Mouse (Mus musculus) midbrain, postnatal 0 days (tissue): ENCODE data around the gene Fut7. TPM values are rescaled to one million over a fixed set of nuclear protein-coding genes. Genes with fewer than 3 reads are reported as not detected.

ENCODE experiments used
- ATAC-seq: fragments of 200-750 bp; cut with Nextera tagmentation; 2 replicates; pipeline ENCODE4 v1.8.0; 2017; ENCODE audit warnings: moderate number of reproducible peaks, mild to moderate bottlenecking, moderate TSS enrichment, moderate library complexity; ENCODE audit not compliant: low FRiP score
- DNase-seq: peaks from one replicate; pipeline ENCODE4 v3.0.0-alpha.2; 2015; ENCODE audit warnings: low spot score
- H3K27ac ChIP-seq: fragments of 300-500 bp; sonication (generic); 2 replicates; pipeline ENCODE4 v1.5.1; 2014; ENCODE audit warnings: low read depth, mild to moderate bottlenecking, low read length, mixed read lengths
- H3K27me3 ChIP-seq: fragments of 300-500 bp; sonication (generic); 2 replicates; pipeline ENCODE4 v1.6.1; 2014; ENCODE audit warnings: low read length, control low read depth, mixed read lengths; ENCODE audit not compliant: insufficient read depth
- H3K36me3 ChIP-seq: fragments of 300-500 bp; sonication (generic); 2 replicates; pipeline ENCODE4 v1.6.1; 2014; ENCODE audit warnings: low read length, control low read depth, mixed read lengths; ENCODE audit not compliant: insufficient read depth
- H3K4me1 ChIP-seq: fragments of 300-500 bp; sonication (generic); 2 replicates; pipeline ENCODE4 v1.6.1; 2014; ENCODE audit warnings: mild to moderate bottlenecking, control low read depth, antibody characterized with exemption, low read length, mixed read lengths; ENCODE audit not compliant: insufficient read depth
- H3K4me2 ChIP-seq: fragments of 300-500 bp; sonication (generic); 2 replicates; pipeline ENCODE4 v1.6.1; 2014; ENCODE audit warnings: low read depth, mild to moderate bottlenecking, low read length, mixed read lengths; ENCODE audit not compliant: poor library complexity, severe bottlenecking
- H3K4me3 ChIP-seq: fragments of 300-500 bp; sonication (generic); 2 replicates; pipeline ENCODE4 v1.5.1; 2014; ENCODE audit warnings: low read depth, mild to moderate bottlenecking, low read length, moderate library complexity
- H3K9ac ChIP-seq: fragments of 300-500 bp; sonication (generic); replicated peaks from 2 replicates; pipeline ENCODE4 v1.6.1; 2014; ENCODE audit warnings: mild to moderate bottlenecking, low read length, moderate library complexity, mixed read lengths; ENCODE audit not compliant: poor library complexity, severe bottlenecking
- H3K9me3 ChIP-seq: fragments of 300-500 bp; sonication (generic); 2 replicates; pipeline ENCODE4 v1.6.1; 2016; ENCODE audit warnings: low read length, control low read depth
- CTCF ChIP-seq: IDR thresholded peaks from 2 replicates; pipeline ENCODE4 v1.5.1; 2016; ENCODE audit warnings: antibody characterized with exemption, mild to moderate bottlenecking
- WGBS: fragments of 180-500 bp; shearing (Covaris S2); extraction: QIAGEN DNeasy Blood & Tissue Kit; methylation state at CpG from one replicate; pipeline ENCODE4 v1.1.7; 2014; 5-methylcytosine and 5-hydroxymethylcytosine counted together
- polyA plus RNA-seq: library from polyadenylated mRNA; unstranded; fragments of >200 nt; fragmentation: Nextera tagmentation; extraction: Ambion mirVana; gene quantifications from 2 replicates; pipeline ENCODE4 v1.2.1, GENCODE M21; 2015
- total RNA-seq: library from RNA; depleted of rRNA; stranded (reverse); fragments of >200 nt; gene quantifications from 2 replicates; pipeline ENCODE4 v1.2.3, GENCODE M21; 2014

The Fut7 gene
- total and polyA plus RNA-seq, 2 experiments from 2014 or later, result 0.23 to 1.6 TPM

DNA sequence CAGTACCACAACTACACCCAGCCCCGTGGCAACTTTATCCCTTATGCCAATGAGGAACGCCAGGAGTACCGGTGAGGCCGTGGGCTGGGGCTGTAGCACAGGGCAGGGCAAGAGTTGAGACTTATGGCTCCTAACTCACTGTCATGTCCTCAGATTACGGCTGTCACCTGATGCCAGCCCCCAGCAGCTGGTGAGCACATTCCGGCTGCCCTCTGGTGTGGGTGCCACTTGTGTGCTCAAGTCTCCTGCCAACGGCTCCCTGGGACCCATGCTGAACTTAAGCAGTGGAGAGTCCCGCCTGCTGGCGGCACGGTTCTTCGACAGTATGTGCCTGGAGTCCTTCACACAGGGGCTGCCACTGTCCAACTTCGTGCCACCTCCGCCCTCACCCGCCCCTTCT, 19.6 kb downstream of the Fut7 start:
- Histone ChIP-seq H3K9ac (no peak overlapping the region), H3K4me2 (no peak overlapping the region), H3K4me1 (no peaks in the 10 kb centered on the region), H3K4me3 (no peak overlapping the region), H3K27ac (no peak overlapping the region), H3K36me3 (peaks cover 97% of the 10 kb centered on the region), H3K27me3 (no peaks in the 10 kb centered on the region), H3K9me3 (no peaks in the 10 kb centered on the region)
- ATAC-seq (no peak), DNase-seq (no peak)
- 88% methylated on average over 14 of the region's 14 CpGs for WGBS
- no peak for TF ChIP-seq CTCF

DNA sequence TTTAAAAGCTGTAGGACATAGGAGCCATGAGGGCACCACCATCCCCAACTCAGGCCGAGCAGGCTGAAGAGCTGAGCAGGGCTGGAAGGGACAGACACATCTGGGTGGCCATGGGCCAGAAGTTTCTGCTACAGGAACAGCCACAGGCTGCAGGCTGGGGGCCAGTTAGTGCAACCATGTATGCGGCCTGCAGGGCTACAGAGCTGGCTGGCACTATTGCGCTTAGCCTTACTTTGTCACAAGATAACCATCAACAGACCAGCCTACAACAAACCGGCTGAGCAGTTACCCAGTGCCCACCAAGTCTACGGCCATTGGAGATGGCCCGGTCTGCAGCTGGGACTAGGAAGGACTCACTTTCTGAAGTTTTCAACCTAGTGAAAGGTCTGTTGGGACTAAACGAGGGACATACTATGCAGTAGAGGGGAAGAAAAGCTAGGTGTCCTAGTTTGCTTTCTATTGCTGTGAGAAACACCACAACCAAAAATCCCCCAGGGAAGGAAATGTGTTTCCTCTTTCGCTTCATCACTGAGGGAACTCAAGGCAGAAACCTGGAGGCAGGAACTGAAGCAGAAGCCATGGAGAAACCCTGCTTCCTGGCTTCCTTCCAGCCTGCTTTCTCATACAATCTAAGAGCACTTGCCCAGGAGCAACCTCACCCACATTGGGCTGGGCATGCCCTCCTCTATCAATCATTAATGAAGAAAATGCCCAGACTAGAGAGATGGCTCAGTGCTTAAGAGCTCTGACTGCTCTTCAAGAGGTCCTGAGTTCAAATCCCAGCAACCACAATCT, 28.0 kb downstream of the Fut7 start:
- no peak for ATAC-seq
- DNase-seq, result no peak
- Histone ChIP-seq H3K27ac (no peak overlapping the region), H3K27me3 (no peaks in the 10 kb centered on the region), H3K4me3 (no peak overlapping the region), H3K9me3 (no peaks in the 10 kb centered on the region), H3K36me3 (peaks cover 32% of the 10 kb centered on the region), H3K4me1 (no peaks in the 10 kb centered on the region), H3K4me2 (no peak overlapping the region), H3K9ac (no peak overlapping the region)
- TF ChIP-seq CTCF, result no peak
- 87% methylated on average over 8 of the region's 8 CpGs for WGBS

DNA sequence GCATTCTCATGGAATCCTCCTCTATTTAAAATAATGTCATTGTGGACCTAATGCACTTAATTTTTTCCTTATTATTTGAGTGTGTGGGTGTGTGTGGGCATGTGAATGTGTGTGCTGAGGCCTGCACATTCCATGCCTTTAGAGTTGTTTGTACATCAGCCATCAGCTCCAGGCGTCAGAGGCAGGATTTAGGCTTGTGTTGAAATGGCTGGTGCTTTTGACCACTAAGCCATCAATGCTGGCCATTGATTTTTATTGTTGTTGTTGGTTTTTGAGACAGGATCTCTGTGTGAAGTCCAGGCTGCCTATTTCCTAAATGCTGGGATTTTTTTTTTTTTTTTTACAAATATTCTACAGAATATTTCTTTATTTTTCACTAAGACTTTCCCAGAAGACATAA, 29.9 kb downstream of the Fut7 start:
- H3K27ac ChIP-seq, result no peak overlapping the region
- H3K4me3 ChIP-seq, result no peak overlapping the region
- H3K9ac ChIP-seq, result no peak overlapping the region
- no peaks in the 10 kb centered on the region for H3K9me3 ChIP-seq
- ATAC-seq, result no peak
- H3K27me3 ChIP-seq, result no peaks in the 10 kb centered on the region
- DNase-seq, result no peak
- no peak overlapping the region for H3K4me2 ChIP-seq
- WGBS, result 31% methylated on average over 1 of the region's 1 CpGs
- peaks cover 18% of the 10 kb centered on the region for H3K36me3 ChIP-seq
- TF ChIP-seq CTCF, result no peak
- no peaks in the 10 kb centered on the region for H3K4me1 ChIP-seq

DNA sequence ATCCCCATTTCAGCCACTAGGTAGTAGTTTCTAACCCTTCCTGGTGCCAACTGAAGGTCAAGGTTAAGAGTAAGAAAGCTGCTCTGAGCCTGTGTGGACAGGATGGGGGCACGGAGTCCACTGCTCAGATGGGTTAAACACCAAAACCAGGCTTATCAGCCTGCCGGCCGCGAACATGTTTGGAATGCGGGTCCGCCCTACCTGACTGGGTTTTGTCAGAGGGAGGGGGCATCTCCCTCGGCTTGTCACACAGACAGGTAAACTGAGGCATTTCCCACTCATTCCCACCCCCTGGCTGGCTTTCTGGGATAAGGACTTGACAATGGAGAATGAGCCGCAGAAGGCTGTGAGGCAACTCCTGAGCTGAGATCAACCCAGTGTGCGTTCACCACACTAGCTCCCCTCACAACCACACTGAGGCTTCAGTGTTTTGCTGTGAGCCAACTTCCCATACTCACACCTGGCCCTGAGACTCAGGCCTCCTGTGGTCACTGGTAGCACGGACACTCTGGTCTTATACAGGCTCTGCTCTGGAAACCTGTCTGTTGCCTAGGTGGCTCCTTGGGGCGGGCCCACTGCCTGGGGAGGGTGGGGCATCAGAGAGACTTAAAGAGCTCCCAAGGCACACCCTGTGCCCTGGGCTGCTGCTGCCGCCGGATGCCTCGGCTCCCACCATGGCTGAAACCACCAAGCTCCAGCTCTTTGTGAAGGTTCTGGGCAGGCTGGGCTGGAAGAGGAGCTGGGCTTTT, 33.3 kb downstream of the Fut7 start, which contains the start of gene Clic3:
Gene Clic3, plus strand, starts transcription at position 634 of the 749 bp plus-strand sequence.
- H3K27me3 ChIP-seq, result no peaks in the 10 kb centered on the region
- no peak for TF ChIP-seq CTCF
- ATAC-seq (no peak), DNase-seq (no peak)
- H3K9me3 ChIP-seq, result no peaks in the 10 kb centered on the region
- H3K36me3 ChIP-seq, result peaks cover 17% of the 10 kb centered on the region
- 61% methylated on average over 14 of the region's 14 CpGs for WGBS
- no peak within 1 kb of the TSS for H3K4me3 ChIP-seq
- peaks cover 12% of the 10 kb centered on the region for H3K4me1 ChIP-seq
- H3K4me2 ChIP-seq, result no peak within 1 kb of the TSS
- H3K27ac ChIP-seq, result no peak within 1 kb of the TSS
- no peak within 1 kb of the TSS for H3K9ac ChIP-seq

DNA sequence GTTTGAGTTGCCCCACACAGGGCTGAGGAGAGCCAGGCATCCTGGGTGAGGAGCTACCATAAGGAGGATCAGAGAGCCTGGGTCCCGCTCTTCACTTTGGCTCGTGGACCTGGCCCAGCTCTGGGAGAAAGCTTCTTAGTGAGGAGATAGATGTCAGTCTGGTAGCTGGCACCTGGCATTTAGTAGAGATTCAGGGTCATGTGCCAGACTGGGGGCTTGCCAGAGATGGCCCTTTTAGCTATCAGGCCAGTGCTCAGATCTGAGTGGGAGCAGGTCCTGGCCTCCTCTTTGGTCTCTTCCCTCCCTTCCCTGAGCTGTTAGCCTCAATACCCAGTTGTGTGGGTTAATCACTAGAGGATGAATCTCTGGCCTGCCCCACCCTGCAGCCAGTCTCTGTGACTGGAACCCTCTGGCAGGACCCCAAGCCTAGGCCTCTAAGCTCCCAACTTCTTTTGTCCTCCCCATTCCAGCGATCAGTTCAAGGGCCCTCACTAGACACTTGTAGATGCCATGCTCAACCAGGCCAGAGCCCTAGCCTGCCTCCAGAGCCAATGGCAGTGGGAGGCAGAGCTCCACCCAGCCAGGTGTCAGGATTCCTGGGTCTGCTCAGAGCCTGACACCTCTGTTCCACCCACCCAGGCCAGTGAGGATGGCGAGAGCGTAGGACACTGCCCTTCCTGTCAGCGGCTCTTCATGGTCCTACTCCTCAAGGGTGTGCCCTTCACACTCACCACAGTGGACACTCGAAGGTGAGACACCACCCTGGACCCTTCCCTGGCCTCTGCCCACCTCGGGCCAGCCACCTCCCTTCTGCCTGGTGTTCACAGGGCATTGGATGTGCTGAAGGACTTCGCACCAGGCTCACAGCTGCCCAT, 34.2 kb downstream of the Fut7 start:
- no peak for TF ChIP-seq CTCF
- no peak for DNase-seq
- H3K4me2 ChIP-seq, result no peak overlapping the region
- no peaks in the 10 kb centered on the region for H3K27me3 ChIP-seq
- no peak overlapping the region for H3K4me3 ChIP-seq
- H3K9me3 ChIP-seq, result no peaks in the 10 kb centered on the region
- H3K9ac ChIP-seq, result no peak overlapping the region
- peaks cover 17% of the 10 kb centered on the region for H3K36me3 ChIP-seq
- peaks cover 15% of the 10 kb centered on the region for H3K4me1 ChIP-seq
- no peak overlapping the region for H3K27ac ChIP-seq
- no peak for ATAC-seq
- WGBS, result 87% methylated on average over 9 of the region's 9 CpGs
